Mouse (Mus musculus) cerebellum, adult 9-11 months (tissue): Measurements from ENCODE around the gene Prickle3.
A peak's percentile ranks its signal among the peaks of the same experiment; 100 is the strongest.
"Not testable (repeated sequence)": the region's sequence is repeated elsewhere in the genome, so short reads cannot be mapped to it uniquely, and the experiment has no call there.

Experiments
- DNase-seq: peaks from one replicate; pipeline ENCODE4 v3.0.0; 2022

Gene Prickle3

DNA sequence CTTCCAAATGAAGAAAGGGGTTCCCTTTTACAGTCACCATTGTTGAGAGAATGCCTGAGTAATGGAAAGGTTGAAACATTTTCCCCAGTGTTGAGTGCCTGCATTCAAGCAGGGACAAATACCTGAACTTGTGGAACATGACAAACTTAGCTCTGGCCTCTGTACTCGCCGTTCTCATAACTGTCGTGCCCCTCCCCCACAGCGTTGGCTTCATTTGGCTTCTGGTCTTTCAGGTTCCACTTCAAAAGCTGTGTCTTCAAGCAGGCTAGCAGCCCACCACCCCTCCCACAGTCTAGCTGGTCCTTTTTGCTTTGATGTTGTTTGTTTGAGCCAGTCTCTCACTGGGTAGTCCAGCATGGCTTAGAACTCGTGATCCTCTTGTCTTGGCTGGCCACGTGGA is 15.7 kb downstream of the Prickle3 start:
- no peak for DNase-seq

GRCm38 (mm10) chrX:7673578-7674281 is 16.7 kb downstream of the Prickle3 start:
- DNase-seq, result no peak

- no peak for DNase-seq
Observed at GRCm38 (mm10) chrX:7674284-7675000, 17.4 kb downstream of the Prickle3 start.

GRCm38 (mm10) chrX:7675001-7675380 is 17.9 kb downstream of the Prickle3 start:
- DNase-seq, result no peak

DNA sequence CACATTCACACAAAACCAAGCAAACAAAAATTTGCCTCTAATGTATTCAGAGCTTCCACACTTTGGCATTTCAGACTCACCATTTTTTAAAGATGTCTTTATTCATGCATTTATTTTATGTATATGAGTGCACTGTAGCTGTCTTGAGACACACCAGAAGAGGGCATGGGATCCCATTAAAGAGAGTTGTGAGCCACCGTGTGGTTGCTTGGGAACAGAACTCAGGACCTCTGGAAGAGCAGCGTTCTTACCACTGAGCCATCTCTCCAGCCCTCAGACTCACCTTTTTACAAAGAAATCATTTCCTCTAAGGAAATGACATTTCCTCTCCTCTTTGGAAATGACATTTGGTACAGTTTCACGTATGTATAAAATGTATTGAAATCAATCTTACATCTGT is 21.9 kb downstream of the Prickle3 start:
- no peak for DNase-seq

DNA sequence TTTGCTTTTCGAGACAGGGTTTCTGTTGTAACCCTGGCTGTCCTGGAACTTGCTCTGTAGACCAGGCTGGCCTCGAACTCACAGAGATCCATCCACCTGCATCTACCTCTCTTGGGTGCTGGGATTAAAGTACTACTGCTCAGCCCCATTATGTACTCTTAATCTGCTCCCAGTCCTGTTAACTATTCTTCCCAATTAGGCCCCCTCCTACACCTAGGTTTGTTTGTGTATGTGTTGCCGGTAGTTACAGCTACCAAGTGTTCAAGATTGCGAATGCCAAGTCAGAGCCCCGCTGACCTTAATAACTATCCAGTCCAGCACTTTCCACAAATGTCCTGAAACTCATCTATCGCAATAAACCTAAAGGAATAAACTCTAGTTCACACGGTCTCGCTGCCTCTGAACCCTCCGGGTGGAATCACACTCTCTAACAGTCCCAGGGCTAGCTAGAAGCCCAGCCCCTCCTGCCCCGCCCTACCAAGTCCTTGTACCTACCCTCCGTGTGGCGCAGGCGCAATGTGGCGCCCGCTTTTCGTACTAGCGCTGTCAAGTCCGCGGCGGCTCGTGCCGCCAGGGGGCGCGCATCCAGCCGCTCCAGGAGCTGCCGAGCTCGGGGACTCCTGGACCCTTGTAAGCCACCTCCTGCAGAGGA is 22.5 kb downstream of the Prickle3 start:
- DNase-seq, result peak; percentile 91

GRCm38 (mm10) chrX:7680057-7680412 is 23.0 kb downstream of the Prickle3 start:
- no peak for DNase-seq

DNA sequence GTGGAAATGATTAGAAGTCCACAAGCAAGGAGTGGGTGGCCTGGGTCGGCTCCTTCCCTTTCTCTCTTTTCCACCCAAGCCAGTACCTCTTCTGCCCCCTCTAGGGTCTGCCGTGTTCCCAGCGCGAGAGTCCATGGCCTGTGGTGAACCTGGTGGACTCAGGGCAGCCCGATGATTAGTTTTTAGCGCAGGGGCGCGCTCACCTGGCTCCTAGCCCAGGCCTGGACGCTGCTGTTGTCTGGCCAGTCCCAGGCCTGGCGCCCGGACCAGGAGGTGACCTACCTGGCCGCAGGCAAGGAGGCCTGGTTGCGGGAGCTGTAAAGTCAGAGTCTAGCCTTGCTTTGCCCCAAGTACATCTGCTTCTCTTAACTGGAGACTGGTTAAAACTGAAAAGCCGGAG is 23.8 kb downstream of the Prickle3 start, which contains the start of gene Magix:
Gene Magix (minus strand): TSS at position 388 of the 400 bp plus-strand sequence.
- DNase-seq, result peak; percentile 70

- peak; percentile 61 for DNase-seq
Observed at GRCm38 (mm10) chrX:7688321-7688720, 31.3 kb downstream of the Prickle3 start.

GRCm38 (mm10) chrX:7690486-7690885 is 33.4 kb downstream of the Prickle3 start:
- DNase-seq, result no peak

GRCm38 (mm10) chrX:7692862-7693261 is 35.8 kb downstream of the Prickle3 start:
- DNase-seq, result peak; percentile 36

DNA sequence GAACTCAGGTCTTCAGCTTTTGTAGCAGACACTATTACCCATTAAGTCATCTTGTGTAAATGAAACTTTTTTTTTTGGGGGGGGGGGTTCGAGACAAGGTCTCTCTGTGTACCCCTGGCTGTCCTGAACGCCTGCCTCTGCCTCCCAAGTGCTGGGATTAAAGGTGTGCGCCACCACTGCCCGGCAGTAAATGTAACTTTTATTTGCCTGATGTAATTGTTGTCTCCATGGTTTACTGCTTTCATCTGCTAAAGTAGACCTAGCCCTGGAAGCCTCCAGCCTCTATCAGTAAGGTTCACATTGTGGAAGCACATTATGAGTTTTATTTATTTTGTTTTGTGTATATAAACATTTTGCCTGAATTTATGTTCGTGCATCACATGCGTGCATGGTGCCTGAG is 39.5 kb downstream of the Prickle3 start:
- DNase-seq, result no peak

GRCm38 (mm10) chrX:7696954-7697381 is 39.9 kb downstream of the Prickle3 start, which contains the start of gene Gpkow:
Gene Gpkow (plus strand): TSS chrX:7697131.
- peak; percentile 90 for DNase-seq

DNA sequence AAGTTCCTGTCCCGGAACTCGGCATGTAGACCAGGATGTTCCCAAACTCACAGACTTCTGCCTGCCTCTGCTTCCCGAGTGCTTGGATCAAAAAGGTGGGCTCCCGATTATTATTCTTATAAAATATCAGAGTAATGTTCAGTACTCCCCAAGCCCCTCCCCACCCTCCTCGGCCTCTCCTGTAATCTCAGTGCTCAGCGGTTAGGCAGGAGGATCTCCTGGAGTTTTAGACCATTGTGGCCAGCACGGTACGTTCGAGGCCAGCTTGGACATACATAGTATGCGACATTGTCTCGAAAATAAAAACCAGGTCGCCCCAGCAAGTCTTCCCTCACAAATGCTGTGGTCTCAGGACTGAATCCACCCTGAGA is 56.7 kb downstream of the Prickle3 start:
- DNase-seq, result not testable (repeated sequence)

DNA sequence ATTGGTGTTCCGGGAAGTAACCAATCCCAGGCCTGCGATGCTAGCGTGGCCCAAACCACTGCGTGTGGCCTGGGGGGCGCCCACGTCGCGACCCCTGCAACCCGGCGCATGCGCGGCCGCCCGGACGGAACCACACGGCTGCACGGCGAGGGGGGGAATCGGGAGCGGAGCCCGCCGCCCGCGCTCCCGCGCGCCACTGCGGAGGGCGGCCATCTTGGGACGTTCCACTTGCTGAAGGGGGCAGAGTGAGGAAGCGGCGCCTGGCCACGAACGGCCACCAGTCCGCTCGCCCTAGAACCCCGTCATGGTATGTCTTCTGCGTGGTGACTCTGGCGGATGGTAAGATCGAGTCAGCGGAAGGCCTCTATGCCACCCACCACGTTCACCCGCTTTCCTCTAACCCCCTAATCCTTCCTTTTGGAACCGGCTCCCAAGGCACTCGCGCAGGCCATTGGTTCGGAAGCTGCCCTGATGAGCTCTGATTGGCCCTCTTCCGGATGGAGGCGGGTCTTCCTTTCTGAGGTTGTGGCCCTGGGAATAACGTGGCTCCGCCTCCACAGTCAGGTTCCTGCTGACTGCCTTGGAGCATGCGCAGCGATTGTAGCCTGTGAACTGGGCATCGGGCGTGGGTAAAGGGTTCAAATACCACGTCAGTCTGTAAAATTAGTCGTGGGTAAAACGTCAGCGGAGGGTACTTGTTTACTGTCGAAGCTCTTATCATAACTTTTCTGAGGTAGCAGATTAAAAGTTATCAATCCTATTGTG is 57.3 kb downstream of the Prickle3 start, which contains the start of gene Wdr45:
Gene Wdr45 (plus strand): TSS at position 199 of the 765 bp plus-strand sequence.
- peak; percentile 98 for DNase-seq

DNA sequence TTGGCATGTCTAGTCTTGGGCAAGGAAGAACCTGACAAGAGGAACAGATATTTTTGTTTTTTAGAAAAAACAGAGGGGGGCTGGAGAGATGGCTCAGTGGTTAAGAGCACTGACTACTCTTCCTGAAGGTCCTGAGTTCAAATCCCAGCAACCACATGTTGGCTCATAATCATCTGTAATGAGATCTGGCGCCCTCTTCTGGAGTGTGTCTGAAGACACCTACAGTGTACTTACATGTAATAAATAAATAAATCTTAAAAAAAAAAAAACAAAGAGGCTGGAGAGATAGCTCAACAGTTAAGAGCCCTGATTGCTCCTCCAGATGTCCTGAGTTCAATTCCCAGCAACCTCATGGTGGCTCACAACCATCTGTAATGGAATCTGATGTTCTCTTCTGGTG is 59.0 kb downstream of the Prickle3 start:
- DNase-seq, result not testable (repeated sequence)
